Mouse (Mus musculus) testis, adult 2 months (tissue): ENCODE data around the gene Tcea2.

Experiments
- CTCF ChIP-seq: fragments of 200-500 bp; IDR thresholded peaks from 2 replicates; pipeline ENCODE4 v1.5.1; 2012; ENCODE audit warnings: low read depth, mild to moderate bottlenecking, inconsistent platforms, low read length, moderate library complexity; ENCODE audit not compliant: control insufficient read depth, insufficient read depth, insufficient replicate concordance
- POLR2A ChIP-seq: fragments of 200-500 bp; IDR thresholded peaks from 2 replicates; pipeline ENCODE4 v1.6.1; 2012; ENCODE audit warnings: low read depth, mild to moderate bottlenecking, inconsistent platforms, low read length, moderate library complexity; ENCODE audit not compliant: control insufficient read depth

GRCm38 (mm10) chr2:181685686-181686085 is 5.6 kb downstream of the Tcea2 start:
- no peak for TF ChIP-seq POLR2A
- no peak for TF ChIP-seq CTCF
